Mouse (Mus musculus) liver, embryonic 14.5 days (tissue): ENCODE results near the gene Alg5.

ENCODE experiments used
- CTCF ChIP-seq: IDR thresholded peaks from 2 replicates; pipeline ENCODE4 v1.5.1; 2016; ENCODE audit warnings: antibody characterized with exemption, low read depth, control low read depth
- EP300 ChIP-seq: IDR thresholded peaks from 2 replicates; pipeline ENCODE4 v1.6.1; 2016; ENCODE audit warnings: antibody characterized with exemption, low read depth

DNA sequence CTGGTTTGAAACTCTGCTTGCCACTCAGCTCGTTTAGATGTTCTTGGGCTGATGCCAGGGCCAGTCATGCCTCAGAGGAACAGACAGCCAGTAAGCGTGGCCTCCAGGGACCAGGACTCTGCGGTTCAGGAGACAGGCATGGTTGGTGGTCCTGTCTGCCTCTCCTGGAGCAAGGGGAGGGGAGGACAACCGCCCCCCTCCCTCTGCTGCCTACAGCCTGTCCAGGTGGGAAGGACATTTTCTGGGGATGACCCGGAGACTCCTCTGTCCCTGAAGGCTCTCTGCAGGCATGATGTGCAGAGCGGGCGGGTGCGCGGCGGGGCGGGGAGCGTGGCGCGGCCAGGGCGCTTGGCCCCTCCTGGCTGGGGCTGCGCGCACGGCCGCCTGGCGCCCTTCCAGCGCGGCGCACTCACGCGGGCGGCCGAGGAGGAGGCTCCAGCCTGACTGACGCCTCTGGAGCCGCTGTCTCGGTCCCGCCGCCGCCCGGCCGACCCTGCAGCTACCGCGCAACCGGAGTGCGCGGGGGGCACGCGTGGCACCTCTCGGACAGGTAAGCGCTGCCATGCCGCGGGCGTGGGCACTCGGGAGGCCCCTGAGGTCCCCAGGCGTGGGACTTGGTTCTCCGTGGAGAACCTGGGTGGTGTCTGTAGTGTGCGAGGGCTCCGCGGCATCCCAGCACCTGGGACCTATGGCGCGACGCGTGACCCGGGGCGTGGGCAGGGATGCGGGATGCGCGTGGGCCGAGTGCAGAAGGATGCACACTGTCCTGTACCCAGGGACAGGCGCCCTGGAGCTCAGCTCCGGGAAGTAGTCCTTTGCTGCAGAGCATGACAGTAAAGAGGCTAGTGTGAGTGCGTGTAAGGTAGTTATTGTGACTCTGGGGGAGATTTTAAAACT, 20.1 kb downstream of the Alg5 start, which contains the start of gene Smad9:
- no peak for TF ChIP-seq CTCF
- no peak for TF ChIP-seq EP300
